Mouse (Mus musculus) liver, adult 2 months (tissue): ENCODE measurements around the gene Gm11037. TPM values are rescaled to one million over a fixed set of nuclear protein-coding genes. Genes with fewer than 3 reads are reported as not detected.

ENCODE experiments used
- DNase-seq: peaks from one replicate; pipeline ENCODE4 v3.0.0-alpha.2; 2011; ENCODE audit warnings: low read depth, low spot score; ENCODE audit errors: extremely low read depth
- H3K27ac ChIP-seq: fragments of 200-500 bp; replicated peaks from 2 replicates; pipeline ENCODE4 v1.5.1; 2012; ENCODE audit warnings: low read depth, mild to moderate bottlenecking, control low read depth, inconsistent platforms, low read length; ENCODE audit not compliant: insufficient read depth
- H3K27me3 ChIP-seq: fragments of 200-500 bp; 2 replicates; pipeline ENCODE4 v1.6.1; 2012; ENCODE audit warnings: mild to moderate bottlenecking, moderate library complexity, low read length, inconsistent platforms; ENCODE audit not compliant: control insufficient read depth, insufficient read depth
- H3K36me3 ChIP-seq: fragments of 200-500 bp; 2 replicates; pipeline ENCODE4 v1.6.1; 2012; ENCODE audit warnings: low read length, inconsistent platforms; ENCODE audit not compliant: control insufficient read depth, insufficient read depth
- H3K4me1 ChIP-seq: fragments of 200-500 bp; 2 replicates; pipeline ENCODE4 v1.6.1; 2011; ENCODE audit warnings: low read length; ENCODE audit not compliant: control insufficient read depth, insufficient read depth
- H3K4me3 ChIP-seq: fragments of 200-500 bp; 2 replicates; pipeline ENCODE4 v1.5.1; 2011; ENCODE audit warnings: low read depth, mild to moderate bottlenecking, control low read depth, low read length, moderate library complexity; ENCODE audit not compliant: insufficient read depth
- H3K79me2 ChIP-seq: fragments of 200-500 bp; 2 replicates; pipeline ENCODE4 v1.6.1; 2012; ENCODE audit warnings: inconsistent platforms, mild to moderate bottlenecking, low read length, moderate library complexity; ENCODE audit not compliant: control insufficient read depth, insufficient read depth
- H3K9ac ChIP-seq: fragments of 200-500 bp; 2 replicates; pipeline ENCODE4 v1.6.1; 2012; ENCODE audit warnings: low read depth, mild to moderate bottlenecking, control low read depth, inconsistent platforms, low read length
- CTCF ChIP-seq: fragments of 200-500 bp; IDR thresholded peaks from 2 replicates; pipeline ENCODE4 v1.5.1; 2011; ENCODE audit warnings: low read depth, low read length, control low read depth
- POLR2A ChIP-seq: fragments of 200-500 bp; IDR thresholded peaks from 2 replicates; pipeline ENCODE4 v1.6.1; 2011; ENCODE audit warnings: low read length, control low read depth; ENCODE audit not compliant: insufficient read depth; ENCODE audit errors: extremely low read depth
- WGBS: fragments of 180-500 bp; shearing (Covaris S2); methylation state at CpG from one replicate; pipeline ENCODE4 v1.1.7; 2018; 5-methylcytosine and 5-hydroxymethylcytosine counted together
- polyA plus RNA-seq: library from polyadenylated mRNA; depleted of rRNA; stranded (reverse); fragments of >200 nt; gene quantifications from 2 replicates; pipeline ENCODE4 v1.2.3, GENCODE M21; 2012
- total RNA-seq: library from RNA; depleted of rRNA; stranded (reverse); fragments of >200 nt; gene quantifications from 2 replicates; pipeline ENCODE4 v1.2.3, GENCODE M21; 2014

Gm11037 gene
- total and polyA plus RNA-seq, 2 experiments, result not detected

GRCm38 (mm10) chr2:131141336-131141986, 8.2 kb downstream of the Gm11037 start:
- DNase-seq, result no peak
- Histone ChIP-seq H3K27ac (no peak overlapping the region), H3K9ac (no peak overlapping the region), H3K79me2 (no peaks in the 10 kb centered on the region), H3K36me3 (no peaks in the 10 kb centered on the region), H3K4me3 (no peak overlapping the region), H3K4me1 (0 out of 2 replicates have a peak, but pooled peaks cover 4% of the 10 kb centered on the region), H3K27me3 (no peaks in the 10 kb centered on the region)
- whole genome bisulfite sequencing, result 88% methylated on average over 8 of the region's 8 CpGs
- TF ChIP-seq CTCF (no peak), POLR2A (no peak)

DNA sequence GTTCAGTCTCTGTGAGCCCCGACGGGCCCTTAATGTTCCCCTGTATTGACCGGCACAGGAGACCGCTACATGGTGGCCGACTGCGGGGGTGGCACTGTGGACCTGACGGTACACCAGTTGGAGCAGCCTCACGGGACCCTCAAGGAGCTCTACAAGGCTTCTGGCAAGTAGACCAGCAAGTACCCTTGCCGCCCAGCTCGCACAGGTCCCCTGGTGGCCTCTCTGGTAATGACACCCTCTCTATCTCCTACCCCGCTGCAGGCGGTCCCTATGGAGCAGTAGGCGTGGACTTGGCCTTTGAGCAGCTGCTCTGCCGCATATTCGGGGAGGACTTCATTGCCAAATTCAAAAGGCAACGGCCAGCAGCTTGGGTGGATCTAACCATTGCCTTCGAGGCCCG, 9.3 kb downstream of the Gm11037 start:
- H3K27me3 ChIP-seq, result no peaks in the 10 kb centered on the region
- TF ChIP-seq POLR2A (no peak), CTCF (peak; percentile 81)
- H3K9ac ChIP-seq, result no peak overlapping the region
- no peaks in the 10 kb centered on the region for H3K36me3 ChIP-seq
- H3K4me1 ChIP-seq, result 0 out of 2 replicates have a peak, but pooled peaks cover 4% of the 10 kb centered on the region
- WGBS, result 24% methylated on average over 18 of the region's 18 CpGs
- H3K27ac ChIP-seq, result no peak overlapping the region
- peak overlapping the region; percentile 0; the same call in 1 of the 2 replicates for H3K4me3 ChIP-seq
- no peaks in the 10 kb centered on the region for H3K79me2 ChIP-seq
- peak; percentile 56 for DNase-seq

DNA sequence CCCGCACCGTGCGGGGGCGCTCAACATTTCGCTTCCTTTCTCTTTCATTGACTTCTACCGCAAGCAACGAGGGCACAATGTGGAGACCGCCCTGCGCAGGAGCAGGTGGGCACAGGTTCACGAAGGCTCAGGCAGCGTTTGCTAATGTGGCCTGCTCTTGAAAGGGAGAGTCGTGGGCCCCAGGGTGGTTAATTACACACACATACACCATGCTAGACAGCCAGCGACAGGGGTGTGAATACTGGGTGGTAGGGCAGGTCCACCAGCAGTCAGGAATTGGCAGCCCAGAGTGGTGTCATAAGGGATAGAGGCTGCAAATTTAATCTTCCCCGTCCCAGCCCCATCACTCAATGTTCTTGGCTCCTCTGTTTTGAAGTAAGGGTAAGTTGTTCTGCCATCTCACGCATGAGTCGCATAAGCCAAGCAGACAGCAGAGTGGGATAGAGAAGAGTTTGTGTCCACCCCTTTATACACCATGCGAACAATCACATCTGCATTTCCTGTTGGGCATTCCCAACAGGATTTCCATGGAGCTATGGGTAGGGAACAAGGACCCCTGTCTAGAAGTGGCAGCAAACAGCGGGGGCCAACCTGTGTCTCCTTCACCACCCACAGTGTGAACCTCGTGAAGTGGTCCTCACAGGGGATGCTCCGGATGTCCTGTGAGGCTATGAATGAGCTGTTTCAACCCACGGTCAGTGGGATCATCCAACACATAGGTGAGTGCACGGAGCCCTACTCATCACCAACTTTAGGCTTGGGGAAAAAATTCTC, 9.9 kb downstream of the Gm11037 start:
- H3K27me3 ChIP-seq, result no peaks in the 10 kb centered on the region
- H3K27ac ChIP-seq, result no peak overlapping the region
- 0 out of 2 replicates have a peak, but pooled peaks cover 4% of the 10 kb centered on the region for H3K4me1 ChIP-seq
- WGBS, result 60% methylated on average over 22 of the region's 22 CpGs
- no peaks in the 10 kb centered on the region for H3K79me2 ChIP-seq
- H3K9ac ChIP-seq, result no peak overlapping the region
- no peak for TF ChIP-seq POLR2A
- no peaks in the 10 kb centered on the region for H3K36me3 ChIP-seq
- H3K4me3 ChIP-seq, result peak overlapping the region; percentile 0; the same call in 1 of the 2 replicates
- no peak for DNase-seq

DNA sequence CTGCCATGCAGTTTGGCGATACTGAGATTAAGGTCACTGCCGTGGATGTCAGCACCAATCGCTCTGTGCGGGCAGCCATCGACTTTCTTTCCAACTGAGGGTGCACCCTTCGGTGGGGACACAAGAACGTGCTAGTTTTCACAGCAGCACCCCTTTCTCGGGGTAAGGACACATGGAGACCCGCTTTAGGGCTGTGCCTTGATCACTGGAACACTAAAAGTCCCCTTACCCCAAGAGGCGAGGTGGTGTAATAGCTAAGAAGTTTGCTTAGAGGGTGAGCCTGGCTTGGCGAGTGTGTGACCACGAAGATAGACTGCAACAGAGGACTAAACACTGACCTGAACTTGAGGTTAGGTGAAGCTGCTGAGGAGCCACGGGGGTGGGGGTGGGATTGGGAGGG, 11.8 kb downstream of the Gm11037 start:
- WGBS, result 65% methylated on average over 13 of the region's 13 CpGs
- Histone ChIP-seq H3K79me2 (no peaks in the 10 kb centered on the region), H3K27me3 (no peaks in the 10 kb centered on the region), H3K9ac (no peak overlapping the region), H3K27ac (no peak overlapping the region), H3K4me3 (no peak overlapping the region), H3K4me1 (0 out of 2 replicates have a peak, but pooled peaks cover 2% of the 10 kb centered on the region), H3K36me3 (no peaks in the 10 kb centered on the region)
- TF ChIP-seq POLR2A (no peak), CTCF (no peak)
- DNase-seq, result no peak

DNA sequence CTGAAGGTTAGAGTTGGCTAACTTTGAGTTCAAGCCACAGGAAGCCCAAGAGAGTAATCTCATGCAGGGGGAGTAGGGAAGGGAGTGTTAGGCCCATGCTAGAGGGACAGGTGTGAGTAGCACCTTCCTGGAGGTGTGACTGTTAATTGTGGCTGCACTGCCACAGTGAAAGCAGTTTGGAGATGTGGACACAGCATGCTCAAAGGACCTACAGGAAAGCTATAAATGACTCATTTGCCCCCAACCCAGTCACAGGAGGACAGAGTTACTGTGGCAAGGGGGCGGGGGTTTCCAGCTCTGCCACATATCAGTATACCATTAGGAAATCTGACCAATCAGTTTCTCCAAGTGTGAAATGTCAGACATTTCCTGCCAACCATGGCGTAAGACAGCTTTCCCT, 12.2 kb downstream of the Gm11037 start:
- WGBS, result 92% methylated on average over 2 of the region's 2 CpGs
- Histone ChIP-seq H3K4me1 (0 out of 2 replicates have a peak, but pooled peaks cover 2% of the 10 kb centered on the region), H3K9ac (no peak overlapping the region), H3K36me3 (no peaks in the 10 kb centered on the region), H3K79me2 (no peaks in the 10 kb centered on the region), H3K27me3 (no peaks in the 10 kb centered on the region), H3K27ac (no peak overlapping the region), H3K4me3 (no peak overlapping the region)
- DNase-seq, result no peak
- TF ChIP-seq POLR2A (no peak), CTCF (no peak)
